Mouse (Mus musculus): ENCODE measurements around the gene Gm10681.
"Not testable (repeated sequence)": the region's sequence is repeated elsewhere in the genome, so short reads cannot be mapped to it uniquely, and the experiment has no call there.

DNA sequence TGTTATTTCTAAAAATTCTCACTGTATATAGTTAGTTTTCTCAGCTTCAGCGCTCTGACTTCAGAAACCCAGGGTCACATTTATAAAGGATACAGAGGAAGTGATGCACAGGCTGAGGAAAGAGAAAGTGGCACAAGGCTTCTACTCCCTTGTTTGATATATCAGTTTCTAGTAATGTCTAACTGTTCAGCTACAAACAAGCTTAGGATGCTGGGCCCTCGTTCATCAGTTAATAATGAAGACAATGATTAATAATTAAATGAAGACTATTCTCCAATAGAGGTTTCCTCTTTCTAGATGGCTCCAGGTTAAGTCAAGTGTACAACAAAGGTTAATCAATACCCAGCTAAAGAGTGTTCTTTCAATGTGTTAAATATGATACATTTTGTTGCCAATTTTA is 24.8 kb downstream of the Gm10681 start:
- not testable (repeated sequence) for TF ChIP-seq GATA1, TAL1 (IDR thresholded peaks at IDR 0.05; ENCODE audit: low read length)

Measured in erythroblast, embryonic 14.5 days (primary cell).